Mouse (Mus musculus) midbrain, postnatal 0 days (tissue): Measurements from ENCODE around the gene Serpina12. TPM values are rescaled to one million over a fixed set of nuclear protein-coding genes. Genes with fewer than 3 reads are reported as not detected.
A peak's percentile ranks its signal among the peaks of the same experiment; 100 is the strongest.

Experiments
- ATAC-seq: fragments of 200-750 bp; cut with Nextera tagmentation; 2 replicates; pipeline ENCODE4 v1.8.0; 2017; ENCODE audit warnings: moderate number of reproducible peaks, mild to moderate bottlenecking, moderate TSS enrichment, moderate library complexity; ENCODE audit not compliant: low FRiP score
- DNase-seq: peaks from one replicate; pipeline ENCODE4 v3.0.0-alpha.2; 2015; ENCODE audit warnings: low spot score
- H3K27ac ChIP-seq: fragments of 300-500 bp; sonication (generic); 2 replicates; pipeline ENCODE4 v1.5.1; 2014; ENCODE audit warnings: low read depth, mild to moderate bottlenecking, low read length, mixed read lengths
- H3K27me3 ChIP-seq: fragments of 300-500 bp; sonication (generic); 2 replicates; pipeline ENCODE4 v1.6.1; 2014; ENCODE audit warnings: low read length, control low read depth, mixed read lengths; ENCODE audit not compliant: insufficient read depth
- H3K36me3 ChIP-seq: fragments of 300-500 bp; sonication (generic); 2 replicates; pipeline ENCODE4 v1.6.1; 2014; ENCODE audit warnings: low read length, control low read depth, mixed read lengths; ENCODE audit not compliant: insufficient read depth
- H3K4me1 ChIP-seq: fragments of 300-500 bp; sonication (generic); 2 replicates; pipeline ENCODE4 v1.6.1; 2014; ENCODE audit warnings: mild to moderate bottlenecking, control low read depth, antibody characterized with exemption, low read length, mixed read lengths; ENCODE audit not compliant: insufficient read depth
- H3K4me2 ChIP-seq: fragments of 300-500 bp; sonication (generic); 2 replicates; pipeline ENCODE4 v1.6.1; 2014; ENCODE audit warnings: low read depth, mild to moderate bottlenecking, low read length, mixed read lengths; ENCODE audit not compliant: poor library complexity, severe bottlenecking
- H3K4me3 ChIP-seq: fragments of 300-500 bp; sonication (generic); 2 replicates; pipeline ENCODE4 v1.5.1; 2014; ENCODE audit warnings: low read depth, mild to moderate bottlenecking, low read length, moderate library complexity
- H3K9ac ChIP-seq: fragments of 300-500 bp; sonication (generic); replicated peaks from 2 replicates; pipeline ENCODE4 v1.6.1; 2014; ENCODE audit warnings: mild to moderate bottlenecking, low read length, moderate library complexity, mixed read lengths; ENCODE audit not compliant: poor library complexity, severe bottlenecking
- H3K9me3 ChIP-seq: fragments of 300-500 bp; sonication (generic); 2 replicates; pipeline ENCODE4 v1.6.1; 2016; ENCODE audit warnings: low read length, control low read depth
- CTCF ChIP-seq: IDR thresholded peaks from 2 replicates; pipeline ENCODE4 v1.5.1; 2016; ENCODE audit warnings: antibody characterized with exemption, mild to moderate bottlenecking
- WGBS: fragments of 180-500 bp; shearing (Covaris S2); extraction: QIAGEN DNeasy Blood & Tissue Kit; methylation state at CpG from one replicate; pipeline ENCODE4 v1.1.7; 2014; 5-methylcytosine and 5-hydroxymethylcytosine counted together
- polyA plus RNA-seq: library from polyadenylated mRNA; unstranded; fragments of >200 nt; fragmentation: Nextera tagmentation; extraction: Ambion mirVana; gene quantifications from 2 replicates; pipeline ENCODE4 v1.2.1, GENCODE M21; 2015
- total RNA-seq: library from RNA; depleted of rRNA; stranded (reverse); fragments of >200 nt; gene quantifications from 2 replicates; pipeline ENCODE4 v1.2.3, GENCODE M21; 2014

Gene Serpina12
- total and polyA plus RNA-seq, 2 experiments from 2014 or later, result 0.16 TPM; not detected in 1

DNA sequence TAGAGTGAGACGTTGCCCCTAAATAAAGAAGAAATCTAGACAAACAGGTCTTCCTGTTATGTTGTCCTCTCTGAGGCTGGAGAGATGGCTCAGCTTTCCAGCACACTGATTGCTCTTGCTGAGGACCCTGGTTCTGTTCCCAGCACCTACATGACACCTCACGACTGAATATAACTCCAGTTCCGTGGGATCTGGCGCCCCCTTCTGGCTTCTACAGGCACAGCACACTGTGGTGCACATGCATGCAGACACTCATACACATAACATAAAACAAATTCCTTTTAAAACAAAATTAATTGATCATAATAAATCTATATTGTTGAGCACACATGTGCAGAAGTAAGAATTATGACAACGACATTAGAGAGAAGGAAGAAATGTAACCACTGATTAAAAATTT is 39.6 kb downstream of the Serpina12 start:
- TF ChIP-seq CTCF, result peak; percentile 31; the same call in 1 of the 2 replicates
- no peak overlapping the region for H3K4me3 ChIP-seq
- no peaks in the 10 kb centered on the region for H3K4me1 ChIP-seq
- no peaks in the 10 kb centered on the region for H3K9me3 ChIP-seq
- no peak overlapping the region for H3K9ac ChIP-seq
- H3K27ac ChIP-seq, result no peak overlapping the region
- ATAC-seq (no peak), DNase-seq (no peak)
- 82% methylated on average over 5 of the region's 5 CpGs for WGBS
- H3K27me3 ChIP-seq, result no peaks in the 10 kb centered on the region
- no peak overlapping the region for H3K4me2 ChIP-seq
- no peaks in the 10 kb centered on the region for H3K36me3 ChIP-seq

DNA sequence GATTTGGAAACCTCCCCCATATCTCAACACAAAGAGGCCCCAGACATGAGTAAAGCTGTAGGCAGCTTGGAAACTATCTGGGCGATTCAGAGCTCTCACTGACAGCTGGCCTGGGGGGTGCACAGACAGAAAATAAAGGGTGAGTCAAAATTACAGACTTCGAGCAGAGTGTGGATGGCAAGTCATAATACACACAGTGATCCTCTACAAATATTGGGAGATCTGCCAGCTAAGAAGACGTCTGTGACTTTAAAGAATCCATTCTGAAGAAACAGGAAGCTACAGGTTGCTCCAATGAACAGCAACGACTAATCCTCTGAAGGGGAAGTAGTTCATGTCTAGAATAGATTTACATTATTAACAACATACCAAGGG is 41.0 kb downstream of the Serpina12 start:
- Histone ChIP-seq H3K27me3 (no peaks in the 10 kb centered on the region), H3K4me3 (no peak overlapping the region), H3K9me3 (no peaks in the 10 kb centered on the region), H3K9ac (no peak overlapping the region), H3K4me1 (no peaks in the 10 kb centered on the region), H3K36me3 (no peaks in the 10 kb centered on the region), H3K27ac (no peak overlapping the region), H3K4me2 (no peak overlapping the region)
- 57% methylated on average over 4 of the region's 4 CpGs for WGBS
- TF ChIP-seq CTCF, result no peak
- DNase-seq, result peak; percentile 8
- ATAC-seq, result no peak

DNA sequence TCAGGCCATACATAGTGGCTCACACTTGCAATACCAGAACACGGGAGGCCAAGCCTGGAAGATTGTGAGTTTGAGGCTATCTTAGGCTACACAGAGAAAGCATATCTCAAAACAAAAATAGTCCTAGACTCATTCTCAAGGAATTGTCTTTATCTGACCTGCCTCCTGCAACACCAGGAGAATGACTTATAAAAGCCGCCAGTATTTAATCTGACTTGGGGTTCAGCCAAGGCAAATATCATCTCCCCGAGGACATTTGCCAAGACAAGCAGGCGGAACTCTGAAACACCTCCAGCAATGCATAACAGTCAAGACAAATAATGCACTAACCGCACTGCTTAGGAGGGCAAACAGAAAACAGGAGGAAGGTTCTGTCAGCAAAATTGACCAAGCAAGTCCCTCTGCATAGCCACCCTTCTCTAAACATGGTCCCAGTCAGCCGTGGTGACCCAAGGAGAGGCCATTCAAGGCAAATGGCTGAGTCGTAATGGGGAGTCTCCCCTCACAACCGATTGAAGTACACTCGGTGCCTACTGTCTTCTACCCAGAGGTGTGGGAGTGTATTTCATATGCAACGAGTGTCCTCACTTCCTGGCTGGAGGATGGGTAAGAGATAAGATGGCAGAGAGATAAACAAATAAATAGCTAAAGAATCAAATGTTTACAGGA is 41.5 kb downstream of the Serpina12 start:
- no peak overlapping the region for H3K4me2 ChIP-seq
- WGBS, result 79% methylated on average over 10 of the region's 10 CpGs

DNA sequence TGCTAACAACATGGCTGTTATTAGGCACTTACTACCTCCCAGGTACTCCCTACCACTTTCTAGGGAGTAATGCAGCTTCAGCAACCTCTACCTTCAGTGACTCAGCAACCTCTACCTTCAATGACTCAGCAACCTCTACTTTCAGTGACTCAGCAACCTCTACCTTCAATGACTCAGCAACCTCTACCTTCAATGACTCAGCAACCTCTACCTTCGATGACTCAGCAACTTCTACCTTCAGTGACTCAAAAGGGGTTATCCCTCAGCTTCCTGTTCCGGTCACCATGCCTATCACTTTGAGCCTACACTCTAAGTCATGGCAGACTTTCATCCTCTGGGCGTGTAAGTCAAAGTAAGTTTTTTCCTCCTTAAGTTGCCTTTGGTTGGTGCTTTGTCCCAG is 43.6 kb downstream of the Serpina12 start:
- no peak for TF ChIP-seq CTCF
- Histone ChIP-seq H3K4me1 (no peaks in the 10 kb centered on the region), H3K27me3 (no peaks in the 10 kb centered on the region), H3K27ac (no peak overlapping the region), H3K9me3 (no peaks in the 10 kb centered on the region), H3K4me3 (no peak overlapping the region), H3K4me2 (no peak overlapping the region), H3K9ac (no peak overlapping the region), H3K36me3 (no peaks in the 10 kb centered on the region)
- ATAC-seq, result no peak
- no peak for DNase-seq
- WGBS, result 94% methylated on average over 3 of the region's 3 CpGs

More for the DNA sequence above, 41.5 kb downstream of the Serpina12 start:
- Histone ChIP-seq H3K9me3 (no peaks in the 10 kb centered on the region), H3K9ac (no peak overlapping the region), H3K27ac (no peak overlapping the region), H3K4me1 (no peaks in the 10 kb centered on the region), H3K36me3 (no peaks in the 10 kb centered on the region), H3K27me3 (no peaks in the 10 kb centered on the region), H3K4me3 (no peak overlapping the region)
- DNase-seq, result no peak
- no peak for TF ChIP-seq CTCF
- ATAC-seq, result no peak

DNA sequence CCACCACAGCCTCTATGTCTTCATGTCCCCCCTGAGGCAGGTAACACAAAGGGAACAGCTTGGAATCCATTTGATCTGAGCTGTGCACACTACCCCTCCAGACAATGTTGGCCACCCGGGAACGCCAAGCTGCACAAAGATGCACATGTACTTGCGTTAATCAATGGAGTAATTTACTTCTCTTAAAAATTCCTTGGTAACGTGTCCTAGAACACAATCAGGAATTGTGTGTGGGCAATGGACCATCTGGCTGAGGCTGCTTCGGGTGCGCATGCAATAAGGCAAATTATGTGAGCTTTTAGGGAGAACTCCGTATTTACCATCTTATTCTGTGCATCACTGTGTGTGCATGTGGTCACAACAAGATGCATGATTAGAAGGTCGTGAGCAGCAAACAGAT is 44.6 kb downstream of the Serpina12 start:
- H3K4me1 ChIP-seq, result no peaks in the 10 kb centered on the region
- no peak overlapping the region for H3K9ac ChIP-seq
- ATAC-seq, result no peak
- no peak for TF ChIP-seq CTCF
- 80% methylated on average over 8 of the region's 8 CpGs for WGBS
- H3K9me3 ChIP-seq, result no peaks in the 10 kb centered on the region
- no peak overlapping the region for H3K4me2 ChIP-seq
- no peaks in the 10 kb centered on the region for H3K27me3 ChIP-seq
- H3K4me3 ChIP-seq, result no peak overlapping the region
- DNase-seq, result no peak
- H3K36me3 ChIP-seq, result no peaks in the 10 kb centered on the region
- no peak overlapping the region for H3K27ac ChIP-seq

DNA sequence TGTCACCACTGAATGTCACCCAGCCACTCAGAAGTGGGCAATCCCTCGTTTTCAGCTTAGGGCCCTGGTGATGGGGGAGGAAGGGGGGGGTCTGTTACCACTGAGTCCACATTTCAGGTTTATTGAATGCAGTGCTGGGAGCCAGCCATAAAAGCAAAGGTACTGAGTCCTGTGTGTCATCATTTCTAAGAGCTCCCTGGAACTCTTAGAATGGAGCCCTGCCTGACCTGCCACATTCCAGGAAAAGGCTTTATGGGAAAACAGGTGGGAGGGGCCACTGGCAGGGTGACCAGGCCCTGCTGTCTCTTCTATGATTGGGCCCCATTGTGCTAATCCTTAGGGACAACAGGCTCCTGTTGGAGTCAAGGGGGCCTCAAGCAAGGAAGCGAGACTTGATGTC is 47.7 kb downstream of the Serpina12 start:
- 62% methylated on average over 2 of the region's 2 CpGs for WGBS
- no peak for ATAC-seq
- H3K36me3 ChIP-seq, result no peaks in the 10 kb centered on the region
- H3K27me3 ChIP-seq, result no peaks in the 10 kb centered on the region
- no peak for TF ChIP-seq CTCF
- no peak overlapping the region for H3K27ac ChIP-seq
- no peaks in the 10 kb centered on the region for H3K4me1 ChIP-seq
- DNase-seq, result no peak
- H3K9me3 ChIP-seq, result no peaks in the 10 kb centered on the region
- H3K9ac ChIP-seq, result no peak overlapping the region
- H3K4me3 ChIP-seq, result no peak overlapping the region
- H3K4me2 ChIP-seq, result no peak overlapping the region
